Mouse (Mus musculus) layer of hippocampus, postnatal 10 days (tissue): ENCODE data around the gene Slc6a12. TPM values are rescaled to one million over a fixed set of nuclear protein-coding genes. Genes with fewer than 3 reads are reported as not detected.

ENCODE experiments used
- DNase-seq, 2 experiments: peaks; one replicate each; pipeline ENCODE4 v3.0.0; 2021; ENCODE audit warnings: low spot score in 2 of 2
- long read RNA-seq: library from polyadenylated mRNA; stranded (forward); transcript quantifications from one replicate; pipeline ENCODE4 v2.0.0, GENCODE M21; 2023
- total RNA-seq, 2 experiments: library from RNA; stranded (reverse); gene quantifications; 2 replicates each; pipeline ENCODE4 v1.2.3; 2021

Gene Slc6a12
- total RNA-seq, result 1 to 10 TPM; 2.1 to 4.3 TPM
- long read RNA-seq, partial matches to known transcripts, result 0 of 2 reads
- long read RNA-seq, other reads (novel, unspliced or antisense), result 1 of 2 reads

DNA sequence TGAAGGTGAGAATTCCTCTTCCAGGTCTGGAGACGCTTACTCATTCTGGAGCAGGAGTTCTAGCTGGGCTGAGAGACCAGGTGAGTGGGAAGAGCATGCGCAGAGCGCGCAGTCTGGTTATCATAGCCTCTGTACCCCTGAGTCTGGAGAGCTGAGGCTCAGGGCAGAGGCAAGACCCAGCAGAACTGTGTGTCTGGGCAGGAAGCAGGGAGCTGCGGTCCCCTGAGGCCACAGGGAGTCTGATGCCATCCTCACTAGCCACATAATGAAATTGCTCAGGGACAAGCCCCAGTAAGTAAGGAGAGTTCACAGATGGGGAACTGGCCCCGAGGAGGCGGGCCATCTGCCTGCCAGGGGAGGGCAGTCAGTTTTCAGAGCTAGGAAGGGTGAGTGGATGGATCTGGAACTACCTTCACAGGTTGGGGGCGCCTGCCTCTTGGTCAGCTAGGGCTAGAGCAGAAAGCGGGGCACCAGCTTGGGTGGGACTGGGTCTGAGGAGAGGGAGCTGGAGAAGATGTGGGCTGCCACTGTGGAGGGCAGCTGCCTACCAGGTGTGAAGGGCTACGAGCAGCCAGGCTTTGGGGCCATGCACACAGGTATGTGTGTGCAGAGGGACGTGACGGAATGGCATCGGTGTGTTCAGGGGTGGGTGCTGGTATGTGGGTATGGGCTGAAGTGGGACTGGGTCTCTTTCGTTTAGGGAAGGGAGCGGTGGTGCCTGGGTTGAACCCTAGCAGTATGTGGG, at the start of gene Slc6a12:
Slc6a12 (plus strand) TSS at position 51 of the 745 bp plus-strand sequence.
- DNase-seq, result no peak

DNA sequence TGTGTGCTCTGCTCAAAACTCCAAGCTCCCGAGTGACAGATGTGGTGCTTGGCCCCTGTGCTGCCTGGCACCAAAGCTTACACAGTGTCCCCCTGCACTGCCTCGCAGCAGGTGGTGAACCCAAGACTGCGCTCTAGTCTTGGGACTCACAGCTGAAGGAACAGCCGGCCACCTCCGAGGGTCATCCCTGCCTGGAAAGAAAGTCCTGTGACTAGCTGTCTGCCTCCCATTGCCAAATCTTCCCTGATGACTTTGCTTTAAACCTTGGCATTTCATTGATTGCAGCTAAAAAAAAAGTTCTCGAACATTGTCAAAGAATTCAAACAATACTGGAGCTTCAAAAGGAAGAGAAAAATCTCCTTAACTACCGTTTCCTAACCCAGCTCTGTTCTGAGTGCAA, 43.6 kb upstream of the Slc6a12 start:
- DNase-seq, result no peak

DNA sequence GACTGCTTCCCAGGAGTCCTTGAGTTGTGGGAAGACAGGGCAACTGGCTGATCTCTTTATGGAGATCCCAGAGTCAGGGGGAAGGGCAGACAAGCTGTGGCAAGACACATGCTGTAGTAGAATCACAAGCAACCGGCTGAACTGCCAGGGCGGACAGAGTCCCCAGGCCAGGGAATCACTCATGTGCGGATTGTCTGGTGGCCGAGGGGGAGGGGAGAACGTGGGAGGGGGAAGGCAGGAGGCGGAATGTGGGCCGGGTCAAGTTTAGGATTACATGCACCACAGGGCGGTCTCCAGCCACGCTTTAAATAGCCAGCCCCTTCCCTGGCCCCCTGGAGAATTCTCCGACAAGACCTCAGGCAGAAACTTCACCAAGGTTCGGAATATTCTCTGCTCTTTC, 42.9 kb upstream of the Slc6a12 start, which contains the start of gene Slc6a13:
Slc6a13 (plus strand) TSS at position 274 of the 400 bp plus-strand sequence.
- no peak for DNase-seq

DNA sequence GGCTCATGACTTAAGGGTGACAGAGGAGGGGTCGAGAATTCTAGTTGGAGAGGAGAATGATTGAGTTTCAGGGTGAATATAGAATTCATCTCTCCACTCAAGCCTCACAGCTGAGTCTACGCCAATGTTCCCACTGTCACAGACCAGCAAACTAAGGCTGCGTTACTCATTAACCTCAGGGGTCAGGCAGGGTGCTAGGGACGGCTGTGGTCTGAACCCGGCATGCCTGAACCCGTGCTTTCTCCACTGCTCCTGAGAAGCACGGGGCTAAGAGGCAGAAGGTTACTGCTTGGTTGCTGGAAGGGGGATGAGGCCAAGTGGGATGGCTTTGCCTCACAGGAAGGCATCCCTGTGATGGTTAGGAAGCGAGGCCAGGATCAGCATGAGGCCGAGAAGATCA, 42.4 kb upstream of the Slc6a12 start:
- no peak for DNase-seq

DNA sequence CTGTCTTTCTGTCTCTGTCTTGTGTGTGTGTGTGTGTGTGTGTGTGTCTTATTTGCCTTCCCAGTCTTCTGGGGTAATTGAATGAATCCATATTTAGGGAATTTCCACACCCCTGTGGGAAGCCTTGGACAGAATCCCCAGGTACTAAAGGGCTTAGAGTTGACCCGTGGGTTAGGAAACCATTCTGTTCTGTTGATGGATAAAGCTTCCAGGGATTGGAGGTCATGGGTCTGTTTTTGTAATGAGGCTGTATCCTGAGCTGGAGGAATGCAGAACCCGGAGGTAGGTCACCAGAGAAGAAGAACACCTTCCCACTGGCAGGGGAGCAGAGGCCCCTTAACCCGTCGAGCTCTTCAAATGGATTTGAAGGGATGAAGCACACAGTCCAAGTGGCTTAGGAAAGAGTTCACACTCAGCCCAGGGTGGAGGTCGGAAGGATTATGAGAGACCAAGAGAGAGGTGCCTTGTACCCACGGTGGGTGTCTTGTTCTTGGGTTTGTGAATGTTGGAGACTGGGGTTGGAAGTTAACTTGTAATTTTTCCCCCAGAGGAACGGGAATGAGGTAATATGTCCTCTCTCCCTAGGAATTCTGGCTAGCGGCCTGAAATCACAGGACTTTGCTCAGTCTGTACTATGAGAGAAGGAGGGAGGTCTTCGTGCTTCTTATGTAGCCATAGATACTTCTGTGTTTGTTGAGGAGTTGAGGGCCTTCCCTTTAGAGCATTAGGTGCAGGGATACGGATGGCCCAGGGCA, 39.2 kb upstream of the Slc6a12 start:
- no peak for DNase-seq

DNA sequence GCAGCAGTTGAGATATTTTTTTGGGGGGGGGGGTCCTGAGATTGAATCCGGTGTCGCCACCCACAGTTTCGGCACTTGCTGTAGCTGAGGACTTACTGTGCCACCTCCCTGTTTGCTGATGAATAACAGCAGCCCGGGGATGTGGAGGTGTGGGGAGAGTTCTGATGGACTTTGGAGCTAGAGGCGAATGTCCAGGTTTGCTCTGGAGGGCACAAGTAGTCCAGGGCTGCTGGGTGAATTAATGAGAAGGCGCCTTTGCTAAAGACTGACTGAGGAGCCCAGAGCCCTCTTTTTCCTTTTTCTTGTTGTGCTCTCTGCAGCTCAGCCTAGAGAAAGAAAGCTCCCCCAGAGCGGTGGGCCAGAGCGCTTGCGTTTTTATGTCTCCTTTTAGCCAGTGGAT, 38.2 kb upstream of the Slc6a12 start:
- no peak for DNase-seq

DNA sequence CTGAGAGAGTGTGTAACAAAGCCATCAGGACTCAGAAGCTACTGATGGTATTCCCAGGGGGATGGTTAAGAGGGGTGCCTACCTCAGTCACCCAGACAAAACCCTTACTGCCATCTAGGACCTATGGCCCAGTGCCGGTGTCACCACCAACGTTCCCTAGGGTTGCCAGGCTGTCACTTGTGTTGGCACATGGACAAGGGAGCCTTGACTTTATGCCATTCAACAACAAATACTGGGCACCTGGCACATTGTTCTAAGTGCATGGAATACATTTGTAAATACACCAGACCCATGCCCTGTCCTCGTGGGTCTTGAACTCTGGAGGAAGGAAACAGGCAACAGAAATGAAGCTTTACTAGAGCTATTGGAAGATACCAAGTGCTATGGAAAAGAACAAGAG, 37.3 kb upstream of the Slc6a12 start:
- DNase-seq, result no peak

DNA sequence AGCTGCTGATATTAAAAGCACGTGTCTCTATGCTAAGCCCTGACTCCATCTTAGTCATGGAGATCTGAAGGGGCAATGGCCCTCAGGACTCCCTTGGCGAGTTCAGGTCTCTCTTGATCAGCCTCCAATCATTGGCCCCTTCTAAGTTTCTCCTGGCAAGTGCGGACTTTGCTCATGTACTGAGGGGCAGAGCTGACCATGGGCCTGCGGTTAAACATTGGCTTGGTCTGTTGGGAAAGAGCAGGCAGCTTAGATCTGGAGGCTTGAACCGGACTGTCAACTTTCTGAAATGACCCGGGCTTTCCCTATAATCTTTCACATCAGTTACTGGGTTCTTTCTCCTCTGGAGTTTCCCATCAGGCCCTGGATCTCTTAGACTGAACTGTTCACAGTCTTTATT, 31.9 kb upstream of the Slc6a12 start:
- no peak for DNase-seq

DNA sequence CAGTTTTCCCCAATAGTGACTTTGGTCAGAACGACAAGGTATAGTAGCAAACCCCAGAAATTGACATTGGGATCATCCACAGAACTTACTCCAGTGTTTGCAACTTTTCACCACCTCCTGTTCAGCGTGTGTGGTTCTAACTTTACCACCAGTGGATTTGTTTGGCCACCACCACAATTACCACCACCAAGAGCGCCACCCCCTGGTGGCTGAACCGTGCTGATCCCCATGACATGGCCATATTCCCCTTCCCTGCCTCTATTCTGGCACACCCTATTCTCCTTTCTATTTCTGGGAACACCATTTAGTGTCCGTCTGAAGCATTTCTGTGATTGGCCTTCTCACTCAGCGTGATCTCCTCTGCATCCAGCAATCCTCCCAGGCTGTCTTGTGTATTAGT, 23.8 kb upstream of the Slc6a12 start:
- no peak for DNase-seq

DNA sequence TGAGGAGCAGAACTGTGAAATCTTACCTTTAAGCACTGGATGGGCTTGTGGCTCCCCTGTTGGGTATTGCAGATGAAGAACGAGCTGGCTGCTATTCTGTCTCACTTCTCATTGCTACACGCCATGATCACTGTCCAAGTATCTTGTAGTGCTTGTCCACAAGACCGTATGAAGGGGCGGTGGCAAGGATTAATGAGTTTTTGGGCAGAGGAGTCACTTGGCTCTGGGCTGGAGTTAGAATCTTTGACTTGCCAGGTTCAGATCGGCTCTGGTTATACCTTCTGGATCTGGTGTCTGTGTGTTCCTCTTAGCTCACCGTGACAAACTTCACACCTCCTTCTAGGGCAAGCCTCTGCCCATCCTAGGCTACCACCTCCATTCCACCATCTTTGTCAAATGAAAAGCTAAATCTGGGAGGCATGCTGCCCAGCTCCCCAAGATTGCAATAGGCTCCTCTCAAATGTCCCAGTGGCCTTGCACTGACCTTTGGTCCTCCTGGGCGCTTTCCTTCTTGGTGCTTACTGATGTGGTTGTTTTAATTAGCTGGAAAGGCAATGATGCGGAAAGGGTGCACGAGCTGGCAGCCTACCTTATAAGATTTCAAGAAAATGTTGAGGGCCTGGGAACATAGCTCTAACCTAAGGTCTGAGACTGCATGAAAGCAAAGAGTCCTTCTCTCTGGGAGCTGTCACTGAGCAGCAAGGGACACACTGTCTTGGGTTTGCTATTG, 20.3 kb upstream of the Slc6a12 start:
- no peak for DNase-seq

DNA sequence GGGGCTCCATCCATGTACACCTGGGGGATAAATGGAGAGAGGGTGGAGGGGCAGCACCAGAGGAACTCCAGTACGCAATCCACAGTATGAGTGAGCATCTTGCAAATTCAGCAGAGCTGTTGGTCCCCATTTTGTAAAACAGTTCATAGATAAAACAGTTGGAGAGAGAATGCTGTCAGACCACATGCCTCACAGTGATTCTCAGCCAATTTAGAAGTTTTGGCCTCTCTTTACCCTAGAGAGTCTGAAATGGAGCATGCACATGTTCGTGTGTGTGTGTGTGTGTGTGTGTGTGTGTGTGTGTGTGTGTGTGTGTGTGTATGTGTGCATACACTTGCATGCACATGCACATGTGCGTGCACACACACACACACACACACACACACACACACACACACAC, 17.6 kb upstream of the Slc6a12 start:
- DNase-seq, result no peak

DNA sequence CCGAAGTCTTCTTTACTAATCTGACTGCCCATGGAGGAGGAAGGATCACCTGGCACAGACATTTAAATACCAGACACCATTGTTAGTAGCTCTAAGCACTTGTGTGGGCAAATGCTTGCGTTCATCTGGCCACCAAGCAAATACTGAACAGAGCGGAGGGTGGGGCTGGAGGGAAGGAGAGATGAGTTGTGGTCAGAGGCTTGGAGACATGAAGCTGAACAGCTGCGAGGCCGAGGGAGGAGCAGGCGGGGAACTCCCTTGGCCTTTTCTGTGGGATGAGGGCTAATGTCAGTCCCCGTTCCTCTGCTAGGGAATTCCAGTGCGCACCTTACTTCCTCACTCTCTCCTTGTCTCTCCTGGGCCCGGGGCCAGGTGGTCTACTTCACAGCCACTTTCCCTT, 17.1 kb upstream of the Slc6a12 start:
- no peak for DNase-seq

DNA sequence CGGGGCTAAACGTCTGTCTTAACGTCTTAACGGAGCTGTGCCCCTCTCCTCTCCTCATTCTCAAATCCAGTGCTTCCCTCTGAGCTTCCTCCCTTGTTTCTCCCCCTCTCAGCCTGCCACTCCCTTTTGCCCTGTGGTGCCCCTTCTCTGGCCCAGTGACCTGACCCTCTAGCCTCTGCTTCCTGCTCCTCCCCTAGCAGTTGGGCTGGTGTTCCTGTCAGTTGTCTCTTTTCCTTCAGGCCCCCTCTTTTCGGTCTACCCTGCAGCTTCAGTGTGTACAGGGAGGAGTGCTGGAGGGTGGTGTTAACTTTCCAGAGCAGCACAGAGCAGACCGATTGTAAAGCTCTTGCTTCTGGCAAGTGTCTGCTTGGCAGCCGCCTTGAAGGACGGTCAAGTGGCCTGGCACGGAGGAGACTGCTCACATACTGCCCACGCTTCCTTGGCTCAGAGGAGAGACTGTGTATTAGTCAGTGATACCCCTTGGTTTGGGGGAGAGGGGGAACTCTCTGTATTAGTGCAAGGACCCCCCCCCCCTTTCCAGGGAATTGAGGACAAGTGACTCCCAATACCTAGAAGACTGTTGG, 16.3 kb upstream of the Slc6a12 start:
- DNase-seq, result no peak

DNA sequence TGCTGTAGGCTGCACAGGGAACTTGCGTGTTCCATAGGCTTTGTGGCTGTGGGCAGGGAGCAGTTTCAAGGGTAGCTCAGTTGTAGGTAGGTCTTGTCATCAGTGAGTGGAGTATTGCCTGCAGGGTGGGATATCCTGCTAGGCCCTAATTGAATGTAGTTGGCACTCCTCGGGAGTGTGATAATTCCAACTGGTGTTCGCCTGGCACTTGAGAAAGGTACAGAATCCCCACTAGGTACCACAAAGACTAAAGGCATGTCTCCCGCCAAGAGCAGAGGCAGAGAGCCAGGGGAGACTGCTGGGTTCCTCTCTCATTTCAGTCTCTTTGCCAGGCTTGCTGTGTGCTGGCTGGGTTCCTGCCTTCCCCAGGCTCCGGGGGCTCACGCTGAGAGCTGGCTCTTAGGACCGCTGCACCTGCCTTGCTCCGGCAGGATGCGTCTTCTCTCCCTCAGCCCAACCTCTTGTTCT, 14.4 kb upstream of the Slc6a12 start:
- peak; percentile 70 to 78 for DNase-seq

DNA sequence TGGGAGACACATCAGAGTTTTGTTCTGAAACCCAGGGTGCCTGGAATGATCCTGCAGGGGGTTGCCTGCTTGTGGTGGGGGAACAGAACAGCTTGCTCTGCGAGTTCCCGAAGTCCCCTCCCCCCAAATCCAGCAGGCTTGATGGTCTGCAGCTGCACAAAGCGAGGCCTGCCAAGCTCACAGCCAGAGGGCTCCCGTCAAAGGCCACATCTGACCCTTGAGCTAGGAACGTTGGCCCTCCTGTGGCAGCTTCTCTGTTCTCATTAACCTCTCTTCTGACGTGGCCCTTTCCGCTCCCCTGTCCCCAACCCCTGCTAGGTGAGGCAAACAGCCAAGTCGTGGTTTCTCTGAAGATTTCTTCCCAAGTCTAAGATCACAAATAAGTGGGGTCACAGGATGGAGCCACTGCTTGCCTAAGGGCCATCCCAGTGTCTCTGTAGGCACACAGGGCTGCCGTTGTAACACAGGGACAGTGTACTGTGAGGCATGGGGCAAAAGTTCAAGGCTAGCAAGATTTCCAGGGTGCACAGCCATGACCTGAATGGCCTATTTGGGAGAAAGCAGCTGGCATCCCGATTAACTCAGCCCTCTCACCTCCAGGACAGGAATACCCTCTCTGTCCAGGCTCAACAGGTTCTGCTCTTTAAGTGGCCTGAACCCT, 12.9 kb upstream of the Slc6a12 start:
- DNase-seq, result peak in 1 of 2 experiments; percentile 43

DNA sequence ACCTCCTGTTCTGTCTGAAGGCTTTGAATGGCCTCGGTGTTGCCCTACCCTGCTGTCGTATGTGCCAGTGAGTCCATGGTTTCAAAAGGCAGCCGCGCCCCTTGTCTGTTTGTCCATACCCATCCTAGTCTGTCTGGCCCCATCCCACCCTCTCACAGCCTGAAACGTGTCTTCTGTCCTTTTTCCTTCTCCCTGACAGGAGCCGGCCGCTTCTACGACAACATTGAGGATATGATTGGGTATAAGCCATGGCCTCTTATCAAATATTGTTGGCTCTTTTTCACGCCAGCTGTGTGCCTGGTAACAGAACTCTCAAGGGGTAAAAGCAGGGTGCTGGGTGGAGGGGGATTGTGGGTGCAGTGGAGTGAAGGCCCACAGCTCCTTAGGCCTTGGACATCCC, 7.0 kb upstream of the Slc6a12 start:
- DNase-seq, result no peak

DNA sequence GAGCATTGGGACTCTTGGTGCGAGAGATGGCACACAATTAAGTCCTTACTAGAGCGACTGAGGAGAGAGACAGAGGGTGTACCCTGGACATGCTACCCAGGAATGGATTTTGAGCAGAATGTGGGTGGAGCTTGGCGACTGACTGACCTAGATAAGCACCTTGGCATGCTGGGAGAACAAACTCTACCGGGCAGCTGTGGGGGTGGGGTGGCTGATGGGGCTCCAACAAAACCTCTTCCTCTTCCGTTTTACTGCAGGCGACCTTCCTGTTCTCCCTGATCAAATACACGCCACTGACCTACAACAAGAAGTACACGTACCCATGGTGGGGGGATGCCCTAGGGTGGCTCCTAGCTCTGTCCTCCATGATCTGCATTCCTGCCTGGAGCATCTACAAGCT, 6.3 kb upstream of the Slc6a12 start:
- no peak for DNase-seq

DNA sequence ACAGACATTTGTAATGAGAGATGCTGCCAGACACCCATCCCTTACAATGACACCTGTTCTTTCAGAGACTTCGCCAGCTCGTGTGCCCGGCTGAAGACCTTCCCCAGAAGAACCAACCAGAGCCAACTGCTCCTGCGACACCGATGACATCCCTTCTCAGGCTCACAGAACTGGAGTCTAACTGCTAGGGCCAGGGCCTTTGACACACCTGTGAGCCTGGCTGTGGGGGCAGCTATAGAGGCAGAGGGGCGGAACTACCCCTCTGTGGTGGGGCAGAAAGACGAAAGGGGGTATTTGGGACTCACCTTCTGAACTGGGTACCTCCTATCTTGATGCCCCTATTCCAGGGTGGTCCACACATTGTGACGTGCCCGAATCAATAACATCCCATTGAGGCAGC, 5.6 kb upstream of the Slc6a12 start:
- no peak for DNase-seq

DNA sequence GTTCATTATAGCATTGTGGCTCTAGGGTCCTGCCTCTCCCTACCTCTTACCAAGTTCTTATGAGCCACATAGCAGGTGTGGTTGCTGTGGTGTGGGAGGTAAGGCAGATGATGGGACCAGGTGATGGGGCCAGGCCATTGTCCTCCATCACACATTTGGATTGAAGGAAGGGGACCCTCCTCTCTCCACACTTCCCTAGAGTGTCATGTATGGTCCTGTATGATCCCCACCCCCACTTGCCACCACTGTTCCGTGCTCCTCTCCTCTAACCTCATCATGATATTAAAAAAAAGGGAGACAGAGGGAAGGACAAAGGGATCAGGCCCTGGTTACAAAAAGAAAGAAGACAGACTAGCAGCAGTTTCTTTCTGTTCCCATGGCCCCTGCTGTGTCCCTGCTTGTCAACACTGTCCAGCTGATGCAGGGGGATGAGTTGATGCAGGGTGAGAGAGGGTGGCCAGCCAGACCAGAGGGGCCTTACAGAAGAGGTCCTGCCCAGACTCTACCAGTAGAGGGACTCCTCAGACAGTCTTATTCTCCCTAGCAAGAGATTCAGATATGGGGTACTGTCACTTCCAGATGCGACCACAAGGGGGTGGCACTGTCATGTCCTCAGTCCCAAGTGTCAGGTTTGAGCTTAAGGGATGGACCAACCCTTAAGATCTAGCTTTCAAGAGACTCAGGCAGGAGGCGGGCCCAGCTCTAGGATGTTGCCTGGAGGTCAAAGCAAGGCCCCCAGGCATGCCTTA, 4.9 kb upstream of the Slc6a12 start:
- DNase-seq, result peak; percentile 89

DNA sequence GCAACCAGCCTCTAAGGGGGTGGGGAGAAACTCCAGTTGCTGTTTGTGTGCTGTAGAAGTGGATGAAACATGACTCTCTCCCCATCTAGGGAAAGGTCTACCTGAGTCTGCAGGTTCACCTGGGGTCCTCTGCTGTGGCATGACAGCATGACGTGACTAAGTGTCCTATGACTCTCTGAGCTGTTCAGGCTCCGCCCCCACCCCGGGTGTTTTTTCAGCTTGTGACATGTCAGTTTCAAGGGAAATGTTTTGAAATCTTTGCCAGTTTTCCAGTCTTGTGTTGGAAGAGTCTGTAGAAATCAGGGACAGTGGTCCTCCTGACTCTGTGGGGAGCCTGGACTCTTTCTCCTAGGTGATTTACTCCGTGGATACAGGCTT, 4.4 kb upstream of the Slc6a12 start:
- DNase-seq, result no peak
